Mouse (Mus musculus): ENCODE measurements around the gene Slmap.
"Not testable (repeated sequence)": the region's sequence is repeated elsewhere in the genome, so short reads cannot be mapped to it uniquely, and the experiment has no call there.

The Slmap gene

DNA sequence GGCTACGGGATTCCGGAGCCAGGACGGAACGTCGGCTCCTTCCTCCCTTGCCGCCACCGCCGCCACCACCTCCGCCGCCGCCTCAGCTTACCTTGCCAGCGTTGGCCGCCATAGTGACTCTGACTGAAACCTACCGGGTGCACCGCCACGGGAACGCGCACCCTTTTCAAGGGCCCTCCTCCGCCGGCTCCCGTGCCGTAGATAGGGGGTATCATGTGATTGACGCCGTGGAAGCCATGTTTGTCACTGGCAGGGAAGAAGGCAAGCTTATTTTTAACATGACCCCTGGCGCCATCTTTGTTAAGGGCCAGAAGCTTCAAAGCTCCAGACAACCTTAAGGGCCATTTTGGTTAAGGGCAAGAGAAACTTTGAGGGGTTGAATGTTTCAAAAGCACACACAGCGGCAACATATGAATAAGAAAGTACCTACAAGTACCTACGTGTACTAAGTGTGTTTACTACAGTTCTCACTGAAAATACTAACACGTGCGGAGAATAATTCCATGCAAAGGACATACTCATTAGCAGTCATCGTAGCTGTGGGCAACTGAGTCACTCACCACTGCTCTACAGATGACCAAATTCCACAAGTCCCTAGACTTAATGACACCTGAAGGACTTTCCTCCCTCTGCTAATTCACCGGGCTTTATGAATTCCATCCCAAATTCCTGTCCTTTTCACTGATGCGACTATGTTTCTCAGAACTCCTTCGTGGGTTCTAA lies at the start of gene Slmap:
Slmap (minus strand) TSS at position 175 of the 723 bp plus-strand sequence.
- TF ChIP-seq GATA4 (IDR thresholded peaks at IDR 0.05; ENCODE audit: insufficient replicate concordance, low read length), result peak; percentile 92; the same call in 1 of the 2 replicates

DNA sequence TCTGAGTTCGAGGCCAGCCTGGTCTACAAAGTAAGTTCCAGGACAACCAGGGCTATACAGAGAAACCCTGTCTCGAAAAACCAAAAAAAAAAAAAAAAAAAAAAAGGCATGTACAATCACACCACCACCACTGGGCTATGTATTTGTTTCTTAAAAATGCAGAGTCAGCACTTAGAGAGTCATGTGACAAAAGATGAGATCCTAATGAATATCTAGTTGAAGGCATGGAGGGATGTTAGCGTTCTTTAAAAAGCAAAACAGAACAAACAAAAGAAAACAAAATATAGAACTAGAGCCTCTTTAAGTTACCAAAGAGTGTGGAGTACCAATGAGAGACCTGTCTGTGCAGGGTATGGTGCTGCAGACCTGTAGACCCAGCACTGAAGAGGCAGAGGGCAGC lies 48.9 kb upstream of the Slmap start:
- TF ChIP-seq GATA4 (IDR thresholded peaks at IDR 0.05; ENCODE audit: insufficient replicate concordance, low read length), result no peak

GRCm38 (mm10) chr14:26579346-26580343 lies 44.9 kb upstream of the Slmap start:
- peak; percentile 55; the same call in 1 of the 2 replicates for TF ChIP-seq GATA4 (IDR thresholded peaks at IDR 0.05; ENCODE audit: insufficient replicate concordance, low read length)

DNA sequence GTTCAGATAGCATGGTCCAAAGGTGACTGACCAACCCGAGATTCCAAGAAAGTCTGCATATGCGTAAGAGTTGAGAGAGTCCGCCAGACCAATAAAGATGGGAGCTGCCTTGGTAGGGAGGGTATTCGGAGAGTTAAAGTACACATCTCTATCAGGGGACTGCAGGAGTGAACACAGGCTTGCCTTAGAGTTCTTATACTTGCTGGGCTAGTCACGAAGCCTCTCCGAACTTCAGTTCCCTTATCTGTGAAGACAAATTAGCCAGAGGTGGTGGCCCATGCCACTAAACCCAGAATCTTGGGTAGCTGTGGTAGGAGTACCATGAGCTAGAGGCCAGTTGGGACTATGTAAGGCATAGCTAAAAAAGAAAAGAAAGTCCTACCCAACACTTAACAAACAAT lies 44.1 kb upstream of the Slmap start:
- no peak for TF ChIP-seq GATA4 (IDR thresholded peaks at IDR 0.05; ENCODE audit: insufficient replicate concordance, low read length)

DNA sequence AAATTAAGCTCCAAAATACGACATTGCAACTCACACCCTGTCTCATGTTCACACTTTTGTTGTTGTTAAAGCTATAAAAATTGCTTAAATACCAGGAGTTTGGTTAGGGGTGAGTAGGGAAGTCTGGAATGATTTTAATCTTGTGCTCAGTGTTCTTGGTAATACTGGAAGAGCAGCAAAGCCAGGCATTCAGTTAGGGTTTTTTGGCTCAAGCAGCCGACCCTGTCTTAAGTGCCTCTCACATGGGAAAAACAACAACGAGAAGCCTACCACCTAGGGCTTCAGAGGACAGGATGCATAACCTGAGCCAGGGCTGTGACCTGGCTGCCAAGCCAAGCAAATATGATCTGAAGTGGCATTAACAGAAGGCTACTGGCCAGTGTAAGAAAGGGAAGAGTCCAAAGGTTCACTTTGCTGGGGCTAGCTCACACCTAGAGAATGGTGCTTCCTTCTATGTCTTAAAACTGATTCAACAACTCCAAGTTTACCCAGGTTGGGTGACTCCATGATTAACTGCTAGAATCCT lies 41.6 kb upstream of the Slmap start:
- no peak for TF ChIP-seq GATA4 (IDR thresholded peaks at IDR 0.05; ENCODE audit: insufficient replicate concordance, low read length)

GRCm38 (mm10) chr14:26573556-26573955 lies 38.8 kb upstream of the Slmap start, which contains the start of gene Dennd6a:
Gene Dennd6a, plus strand, starts transcription at chr14:26573856.
- not testable (repeated sequence) for TF ChIP-seq GATA4 (IDR thresholded peaks at IDR 0.05; ENCODE audit: insufficient replicate concordance, low read length)

- TF ChIP-seq GATA4 (IDR thresholded peaks at IDR 0.05; ENCODE audit: insufficient replicate concordance, low read length), result no peak
Measured at GRCm38 (mm10) chr14:26571951-26572675, 37.4 kb upstream of the Slmap start.

DNA sequence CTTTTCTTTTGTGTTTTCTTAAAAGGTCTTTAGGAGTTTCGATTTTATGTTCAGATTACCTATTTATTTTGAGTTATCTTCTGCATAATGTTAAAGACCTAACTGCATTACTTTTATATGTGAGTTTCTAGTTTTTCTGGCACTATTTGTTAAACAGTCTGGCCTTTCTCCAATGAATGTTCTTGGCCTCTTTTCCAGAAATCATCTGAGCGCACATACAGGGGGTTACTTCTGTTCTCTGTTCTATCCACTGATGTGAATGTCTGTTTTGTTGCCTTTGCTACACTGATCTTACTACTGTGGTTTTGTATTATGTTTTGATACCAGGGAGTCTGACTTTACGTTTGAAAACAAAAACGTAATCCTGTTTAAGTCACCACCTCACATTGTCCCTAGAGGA lies 35.1 kb upstream of the Slmap start:
- TF ChIP-seq GATA4 (IDR thresholded peaks at IDR 0.05; ENCODE audit: insufficient replicate concordance, low read length), result no peak

- TF ChIP-seq GATA4 (IDR thresholded peaks at IDR 0.05; ENCODE audit: insufficient replicate concordance, low read length), result no peak
Measured at GRCm38 (mm10) chr14:26562247-26562646, 27.5 kb upstream of the Slmap start.

DNA sequence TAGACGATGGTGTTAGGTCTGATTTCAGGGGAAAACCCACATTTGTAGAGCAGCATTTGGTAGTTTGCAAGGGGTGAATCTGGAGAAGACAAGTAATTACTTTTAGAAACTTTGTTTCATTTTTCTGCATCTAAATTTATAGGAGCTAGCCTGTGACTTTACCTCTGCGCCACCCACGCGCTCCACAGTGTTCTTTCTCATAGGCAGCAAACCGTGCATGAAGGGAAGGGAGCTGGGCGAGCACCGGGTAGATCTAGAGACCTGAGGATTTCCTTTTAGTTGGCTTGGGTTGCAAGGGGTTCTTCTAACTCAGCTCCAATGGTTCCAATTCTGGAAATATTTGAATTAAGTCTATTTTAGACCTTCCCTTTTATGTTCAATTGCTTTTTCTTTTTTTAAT lies 23.8 kb upstream of the Slmap start:
- no peak for TF ChIP-seq GATA4 (IDR thresholded peaks at IDR 0.05; ENCODE audit: insufficient replicate concordance, low read length)

- peak; percentile 16; the same call in 1 of the 2 replicates for TF ChIP-seq GATA4 (IDR thresholded peaks at IDR 0.05; ENCODE audit: insufficient replicate concordance, low read length)
Measured at GRCm38 (mm10) chr14:26557581-26557980, 22.9 kb upstream of the Slmap start.

DNA sequence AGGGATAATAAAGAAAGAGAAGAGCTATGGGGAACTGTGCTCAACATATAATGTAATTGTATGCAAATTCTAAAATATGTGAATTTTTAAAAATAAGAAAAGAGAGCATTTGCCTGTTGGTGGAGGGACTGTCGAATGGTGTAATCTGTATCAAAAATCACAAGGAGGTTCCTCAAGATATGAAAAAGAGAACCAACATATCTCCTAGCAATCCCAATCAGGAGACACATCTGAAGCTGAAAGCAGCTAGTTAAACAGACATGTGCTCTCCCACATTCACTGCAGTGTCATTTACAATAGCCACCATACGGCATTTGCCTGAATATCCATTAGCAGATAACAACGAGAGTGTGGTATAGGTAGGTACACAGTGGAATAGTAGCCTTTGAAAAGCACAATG lies 18.1 kb upstream of the Slmap start:
- no peak for TF ChIP-seq GATA4 (IDR thresholded peaks at IDR 0.05; ENCODE audit: insufficient replicate concordance, low read length)

- TF ChIP-seq GATA4 (IDR thresholded peaks at IDR 0.05; ENCODE audit: insufficient replicate concordance, low read length), result no peak
Measured at GRCm38 (mm10) chr14:26552441-26552840, 17.7 kb upstream of the Slmap start.

GRCm38 (mm10) chr14:26550712-26551111 lies 16.0 kb upstream of the Slmap start:
- no peak for TF ChIP-seq GATA4 (IDR thresholded peaks at IDR 0.05; ENCODE audit: insufficient replicate concordance, low read length)
